Mouse (Mus musculus) G1E (cell line): Measurements from ENCODE around the gene Psors1c2.

Experiments
- CTCF ChIP-seq: IDR thresholded peaks from 2 replicates; pipeline ENCODE4 v1.5.1; 2012; ENCODE audit warnings: low read depth, low read length, inconsistent platforms, mixed read lengths
- GATA1 ChIP-seq: IDR thresholded peaks from 2 replicates; pipeline ENCODE4 v1.6.1; 2012; ENCODE audit warnings: borderline replicate concordance, low read length, inconsistent platforms, mixed read lengths
- GATA2 ChIP-seq: IDR thresholded peaks from 2 replicates; pipeline ENCODE4 v1.6.1; 2012; ENCODE audit warnings: low read depth, low read length, inconsistent platforms, borderline replicate concordance
- POLR2AphosphoS5 ChIP-seq: IDR thresholded peaks from 2 replicates; pipeline ENCODE4 v1.6.1; 2012; ENCODE audit warnings: low read depth, low read length, inconsistent platforms; ENCODE audit not compliant: insufficient replicate concordance
- TAL1 ChIP-seq: conservative IDR thresholded peaks from 2 replicates; pipeline ENCODE4 v1.6.1; 2012; ENCODE audit warnings: low read depth, low read length, inconsistent platforms, mixed read lengths

- no peak for TF ChIP-seq CTCF
- no peak for TF ChIP-seq GATA1
- TF ChIP-seq POLR2AphosphoS5 = no peak
- TF ChIP-seq TAL1 = no peak
- no peak for TF ChIP-seq GATA2
Measured at GRCm38 (mm10) chr17:35503849-35504248, 29.2 kb upstream of the Psors1c2 start.
